Mouse (Mus musculus) midbrain, embryonic 15.5 days (tissue): ENCODE measurements around the gene Dbx2. TPM values are rescaled to one million over a fixed set of nuclear protein-coding genes. Genes with fewer than 3 reads are reported as not detected.

Experiments used
- ATAC-seq: fragments of 200-750 bp; cut with Nextera tagmentation; replicated peaks from 2 replicates; pipeline ENCODE4 v1.8.0; 2017; ENCODE audit warnings: moderate TSS enrichment
- H3K27ac ChIP-seq: fragments of 300-500 bp; sonication (generic); 2 replicates; pipeline ENCODE4 v1.5.1; 2015; ENCODE audit warnings: mild to moderate bottlenecking, inconsistent platforms
- H3K27me3 ChIP-seq: fragments of 300-500 bp; sonication (generic); replicated peaks from 2 replicates; pipeline ENCODE4 v1.6.1; 2015; ENCODE audit warnings: inconsistent platforms
- H3K36me3 ChIP-seq: fragments of 300-500 bp; sonication (generic); replicated peaks from 2 replicates; pipeline ENCODE4 v1.6.1; 2015; ENCODE audit warnings: inconsistent platforms
- H3K4me1 ChIP-seq: fragments of 300-500 bp; sonication (generic); 2 replicates; pipeline ENCODE4 v1.6.1; 2015; ENCODE audit warnings: inconsistent platforms
- H3K4me2 ChIP-seq: fragments of 300-500 bp; sonication (generic); 2 replicates; pipeline ENCODE4 v1.6.1; 2015; ENCODE audit warnings: inconsistent platforms, mild to moderate bottlenecking, moderate library complexity
- H3K4me3 ChIP-seq: fragments of 300-500 bp; sonication (generic); 2 replicates; pipeline ENCODE4 v1.5.1; 2015; ENCODE audit warnings: mild to moderate bottlenecking, inconsistent platforms
- H3K9ac ChIP-seq: fragments of 300-500 bp; sonication (generic); 2 replicates; pipeline ENCODE4 v1.6.1; 2015; ENCODE audit warnings: mild to moderate bottlenecking, inconsistent platforms
- H3K9me3 ChIP-seq: fragments of 300-500 bp; sonication (generic); 2 replicates; pipeline ENCODE4 v1.6.1; 2016; ENCODE audit warnings: inconsistent platforms
- WGBS: fragments of 180-500 bp; shearing (Covaris S2); methylation state at CpG from one replicate; pipeline ENCODE4 v1.1.7; 2015; ENCODE audit warnings: mixed read lengths; 5-methylcytosine and 5-hydroxymethylcytosine counted together
- polyA plus RNA-seq: library from polyadenylated mRNA; unstranded; fragments of >200 nt; fragmentation: Nextera tagmentation; extraction: Ambion mirVana; gene quantifications from 2 replicates; pipeline ENCODE4 v1.2.1, GENCODE M21; 2015

The Dbx2 gene
- polyA plus RNA-seq, 1 experiment from 2014 or later: 6.9 TPM

GRCm38 (mm10) chr15:95601179-95601578, 54.6 kb downstream of the Dbx2 start:
- Histone ChIP-seq H3K4me1 (no peaks in the 10 kb centered on the region), H3K4me2 (no peak overlapping the region), H3K4me3 (no peak overlapping the region), H3K27ac (no peak overlapping the region), H3K36me3 (no peaks in the 10 kb centered on the region), H3K27me3 (no peaks in the 10 kb centered on the region; the same call in 1 of the 2 replicates), H3K9me3 (no peaks in the 10 kb centered on the region), H3K9ac (no peak overlapping the region)
- ATAC-seq: no peak
- 78% methylated on average over 6 of the region's 6 CpGs for WGBS

GRCm38 (mm10) chr15:95598630-95599029, 57.1 kb downstream of the Dbx2 start:
- no peak overlapping the region for H3K4me3 ChIP-seq
- ATAC-seq: no peak
- no peak overlapping the region for H3K4me2 ChIP-seq
- H3K27ac ChIP-seq: no peak overlapping the region
- 71% methylated on average over 1 of the region's 1 CpGs for WGBS
- no peaks in the 10 kb centered on the region for H3K9me3 ChIP-seq
- H3K9ac ChIP-seq: no peak overlapping the region
- no peaks in the 10 kb centered on the region for H3K36me3 ChIP-seq
- H3K4me1 ChIP-seq: no peaks in the 10 kb centered on the region
- no peaks in the 10 kb centered on the region; the same call in 1 of the 2 replicates for H3K27me3 ChIP-seq

GRCm38 (mm10) chr15:95586906-95587305, 68.9 kb downstream of the Dbx2 start:
- H3K4me2 ChIP-seq: no peak overlapping the region
- no peak overlapping the region for H3K9ac ChIP-seq
- no peak for ATAC-seq
- no peak overlapping the region for H3K4me3 ChIP-seq
- no peaks in the 10 kb centered on the region for H3K36me3 ChIP-seq
- 93% methylated on average over 15 of the region's 15 CpGs for WGBS
- no peaks in the 10 kb centered on the region for H3K4me1 ChIP-seq
- H3K27ac ChIP-seq: no peak overlapping the region
- no peaks in the 10 kb centered on the region for H3K27me3 ChIP-seq
- no peaks in the 10 kb centered on the region for H3K9me3 ChIP-seq

GRCm38 (mm10) chr15:95584891-95585290, 70.9 kb downstream of the Dbx2 start:
- H3K4me1 ChIP-seq: no peaks in the 10 kb centered on the region
- 48% methylated on average over 4 of the region's 4 CpGs for WGBS
- no peak for ATAC-seq

GRCm38 (mm10) chr15:95574661-95575060, 81.1 kb downstream of the Dbx2 start:
- Histone ChIP-seq H3K27ac (no peak overlapping the region), H3K4me1 (peaks cover 7% of the 10 kb centered on the region; the same call in 1 of the 2 replicates), H3K9ac (no peak overlapping the region), H3K4me2 (peak overlapping the region; percentile 32; the same call in 1 of the 2 replicates), H3K27me3 (peaks cover 12% of the 10 kb centered on the region), H3K9me3 (no peaks in the 10 kb centered on the region), H3K4me3 (no peak overlapping the region), H3K36me3 (no peaks in the 10 kb centered on the region)
- 13% methylated on average over 5 of the region's 5 CpGs for WGBS
- ATAC-seq: peak; percentile 73; the same call in 1 of the 2 replicates

More at GRCm38 (mm10) chr15:95584891-95585290, 70.9 kb downstream of the Dbx2 start:
- Histone ChIP-seq H3K27ac (no peak overlapping the region), H3K9me3 (no peaks in the 10 kb centered on the region), H3K9ac (no peak overlapping the region), H3K27me3 (no peaks in the 10 kb centered on the region), H3K36me3 (no peaks in the 10 kb centered on the region), H3K4me2 (no peak overlapping the region), H3K4me3 (no peak overlapping the region)

Other genes starting within 250 kb of the Dbx2 start
- gene Nell2, start 127.4 kb downstream of the Dbx2 start, polyA plus RNA-seq: 189 and 203 TPM in 2 replicates
- 26.8 and 29.7 TPM in 2 replicates for gene Ano6, start 134.9 kb upstream of the Dbx2 start, polyA plus RNA-seq